Mouse (Mus musculus) lung, adult 18-20 months (tissue): ENCODE data around the gene Tnfrsf18.

Source experiments
- DNase-seq, 2 experiments: peaks; one replicate each; pipeline ENCODE4 v3.0.0; 2022; ENCODE audit warnings: mixed read lengths in 2 of 2

Tnfrsf18 gene

DNA sequence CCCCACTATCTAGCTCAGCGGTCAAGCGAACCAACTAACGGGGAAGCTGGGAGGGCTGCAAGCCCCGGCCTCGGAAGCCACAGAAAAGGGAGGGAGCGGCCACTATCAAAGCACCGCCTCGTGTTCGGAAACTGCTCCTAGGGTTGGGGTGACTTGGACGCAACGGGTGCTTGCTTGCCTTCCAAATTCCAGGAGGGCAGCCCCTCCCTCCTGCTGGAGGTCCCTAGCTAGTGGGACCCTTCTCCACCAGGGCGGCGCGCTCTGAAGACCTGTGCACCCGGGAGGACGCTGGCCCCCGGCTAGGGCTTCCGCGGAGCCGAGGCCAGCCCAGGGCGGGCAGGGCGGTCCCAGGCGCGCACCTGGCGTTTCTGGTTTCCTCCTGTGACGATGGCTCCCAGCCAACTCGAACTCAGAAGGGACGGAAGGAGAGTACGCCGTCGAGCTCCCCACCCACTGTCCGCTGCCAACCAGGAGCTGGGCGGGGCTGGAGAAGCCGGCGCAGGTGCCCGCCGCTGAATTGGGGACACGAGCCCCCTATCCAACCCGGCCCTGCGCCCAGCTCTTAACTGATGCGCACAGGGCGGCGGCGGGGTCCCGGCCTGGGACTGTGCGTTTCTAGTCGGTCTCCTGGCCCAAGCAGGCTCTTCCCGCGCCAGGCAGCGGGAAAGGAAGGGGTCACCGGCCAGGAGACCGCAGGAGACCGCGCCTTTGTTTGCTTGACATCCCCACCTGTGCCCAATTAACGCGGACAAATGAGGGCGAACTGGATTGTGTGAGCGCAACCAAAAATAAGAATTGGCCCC is 51.7 kb downstream of the Tnfrsf18 start:
- peak; percentile 86 to 90 for DNase-seq
